Mouse (Mus musculus) megakaryocyte, embryonic 14.5 days (primary cell): ENCODE results near the gene Rnf130. TPM values are rescaled to one million over a fixed set of nuclear protein-coding genes. Genes with fewer than 3 reads are reported as not detected.

Source experiments
- H3K27me3 ChIP-seq: replicated peaks from 2 replicates; pipeline ENCODE3; 2012; ENCODE audit warnings: inconsistent platforms
- H3K36me3 ChIP-seq: replicated peaks from 2 replicates; pipeline ENCODE3; 2012; ENCODE audit warnings: low read length, inconsistent platforms, mixed read lengths
- H3K4me1 ChIP-seq: 2 replicates; pipeline ENCODE4 v1.6.1; 2012; ENCODE audit warnings: inconsistent platforms
- H3K4me3 ChIP-seq: replicated peaks from 2 replicates; pipeline ENCODE3; 2012; ENCODE audit warnings: moderate library complexity, mild to moderate bottlenecking, inconsistent platforms
- H3K9me3 ChIP-seq: 2 replicates; pipeline ENCODE4 v1.6.1; 2012; ENCODE audit warnings: inconsistent platforms
- FLI1 ChIP-seq: IDR thresholded peaks from 2 replicates; pipeline ENCODE4 v1.6.1; 2012; ENCODE audit warnings: low read length, inconsistent platforms, mixed read lengths
- GATA1 ChIP-seq: IDR thresholded peaks from 3 replicates; pipeline ENCODE4 v1.6.1; 2012; ENCODE audit warnings: mixed read lengths, low read length, inconsistent platforms, borderline replicate concordance
- polyA plus RNA-seq: library from polyadenylated mRNA; stranded (reverse); fragments of >175 nt; gene quantifications from 2 replicates; pipeline ENCODE4 v1.2.3, GENCODE M21; 2012; ENCODE audit warnings: low replicate concordance; ENCODE audit not compliant: insufficient read depth

Rnf130 gene
- polyA plus RNA-seq, 1 experiment: 25.1 TPM

GRCm38 (mm10) chr11:50134136-50134859 lies 109.2 kb downstream of the Rnf130 start:
- peak overlapping the region; percentile 70 for H3K4me3 ChIP-seq
- TF ChIP-seq FLI1: no peak
- TF ChIP-seq GATA1: no peak
- H3K4me1 ChIP-seq: peaks cover 63% of the 10 kb centered on the region

GRCm38 (mm10) chr11:50138206-50138822 lies 113.2 kb downstream of the Rnf130 start:
- peaks cover 84% of the 10 kb centered on the region for H3K36me3 ChIP-seq
- H3K4me3 ChIP-seq: no peak overlapping the region

More at GRCm38 (mm10) chr11:50134136-50134859, 109.2 kb downstream of the Rnf130 start:
- Histone ChIP-seq H3K36me3 (peaks cover 47% of the 10 kb centered on the region), H3K9me3 (no peaks in the 10 kb centered on the region), H3K27me3 (no peaks in the 10 kb centered on the region)

DNA sequence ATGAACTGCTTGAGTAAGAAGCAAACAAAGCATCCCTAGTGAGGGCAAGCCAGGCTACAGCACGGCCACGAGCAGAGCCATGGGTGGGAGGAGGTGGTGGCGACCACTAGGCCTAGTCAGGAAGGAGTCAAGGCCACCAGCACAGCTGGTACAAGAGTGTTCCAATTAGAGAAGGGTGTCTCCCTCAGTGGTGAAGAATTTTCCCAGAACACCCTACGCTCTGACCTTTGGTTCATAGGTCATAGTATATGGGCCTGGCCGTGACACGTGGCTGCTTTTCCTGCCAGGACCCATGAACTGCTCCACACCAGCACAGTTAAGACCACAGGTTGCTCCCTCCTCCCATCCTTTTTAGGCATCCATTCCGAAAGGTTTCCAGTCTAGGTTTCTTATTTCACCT lies 114.4 kb downstream of the Rnf130 start:
- Histone ChIP-seq H3K27me3 (no peaks in the 10 kb centered on the region), H3K9me3 (no peaks in the 10 kb centered on the region), H3K4me1 (peaks cover 24% of the 10 kb centered on the region), H3K4me3 (no peak overlapping the region), H3K36me3 (peaks cover 93% of the 10 kb centered on the region)
- TF ChIP-seq GATA1: no peak

More at GRCm38 (mm10) chr11:50138206-50138822, 113.2 kb downstream of the Rnf130 start:
- H3K27me3 ChIP-seq: no peaks in the 10 kb centered on the region
- no peaks in the 10 kb centered on the region for H3K9me3 ChIP-seq
- peaks cover 36% of the 10 kb centered on the region for H3K4me1 ChIP-seq
- TF ChIP-seq GATA1 (no peak), FLI1 (no peak)

DNA sequence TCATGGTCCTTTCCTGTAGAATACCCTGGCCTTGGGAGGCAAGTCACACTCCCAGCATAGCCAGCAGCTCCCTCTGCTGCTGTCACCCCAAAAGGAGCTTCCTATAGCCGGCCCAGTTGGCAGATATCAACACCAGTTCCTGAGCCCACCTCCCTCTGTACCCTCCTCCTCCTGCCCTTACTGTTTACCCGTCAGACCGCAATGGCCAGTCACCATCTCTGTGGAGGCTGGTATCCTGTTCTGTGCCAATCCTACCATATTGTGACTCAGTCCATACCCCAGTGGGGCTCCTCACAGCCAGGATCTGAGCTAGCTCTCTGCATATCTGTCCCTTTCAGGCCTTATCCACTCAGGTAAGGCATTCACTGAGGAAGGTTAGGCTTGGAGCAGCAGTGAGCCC lies 120.4 kb downstream of the Rnf130 start:
- Histone ChIP-seq H3K27me3 (no peaks in the 10 kb centered on the region), H3K36me3 (peaks cover 94% of the 10 kb centered on the region), H3K4me1 (peaks cover 10% of the 10 kb centered on the region; the same call in 1 of the 2 replicates), H3K4me3 (no peak overlapping the region), H3K9me3 (no peaks in the 10 kb centered on the region)
- TF ChIP-seq GATA1 (no peak), FLI1 (no peak)

DNA sequence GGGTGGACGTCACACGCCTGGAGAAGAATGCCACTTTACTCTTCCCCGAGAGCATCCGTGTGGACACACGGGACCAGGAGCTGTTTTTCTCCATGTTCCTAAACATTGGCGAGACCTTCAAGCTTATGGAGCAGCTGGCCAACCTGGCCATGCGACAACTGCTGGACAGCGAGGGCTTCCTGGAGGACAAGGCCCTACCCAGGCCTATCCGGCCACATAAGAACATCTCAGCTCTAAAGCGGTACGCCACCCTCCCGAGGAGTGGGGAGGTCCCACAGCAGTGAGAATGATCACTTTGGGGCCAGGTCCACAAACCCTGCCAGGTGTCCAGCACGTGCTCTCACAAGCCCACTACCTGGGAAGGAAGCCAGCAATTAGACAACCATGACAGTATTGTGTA lies 121.0 kb downstream of the Rnf130 start:
- Histone ChIP-seq H3K4me3 (no peak overlapping the region), H3K9me3 (no peaks in the 10 kb centered on the region), H3K27me3 (no peaks in the 10 kb centered on the region), H3K4me1 (peaks cover 10% of the 10 kb centered on the region; the same call in 1 of the 2 replicates), H3K36me3 (peaks cover 94% of the 10 kb centered on the region)
- TF ChIP-seq FLI1: no peak
- no peak for TF ChIP-seq GATA1

DNA sequence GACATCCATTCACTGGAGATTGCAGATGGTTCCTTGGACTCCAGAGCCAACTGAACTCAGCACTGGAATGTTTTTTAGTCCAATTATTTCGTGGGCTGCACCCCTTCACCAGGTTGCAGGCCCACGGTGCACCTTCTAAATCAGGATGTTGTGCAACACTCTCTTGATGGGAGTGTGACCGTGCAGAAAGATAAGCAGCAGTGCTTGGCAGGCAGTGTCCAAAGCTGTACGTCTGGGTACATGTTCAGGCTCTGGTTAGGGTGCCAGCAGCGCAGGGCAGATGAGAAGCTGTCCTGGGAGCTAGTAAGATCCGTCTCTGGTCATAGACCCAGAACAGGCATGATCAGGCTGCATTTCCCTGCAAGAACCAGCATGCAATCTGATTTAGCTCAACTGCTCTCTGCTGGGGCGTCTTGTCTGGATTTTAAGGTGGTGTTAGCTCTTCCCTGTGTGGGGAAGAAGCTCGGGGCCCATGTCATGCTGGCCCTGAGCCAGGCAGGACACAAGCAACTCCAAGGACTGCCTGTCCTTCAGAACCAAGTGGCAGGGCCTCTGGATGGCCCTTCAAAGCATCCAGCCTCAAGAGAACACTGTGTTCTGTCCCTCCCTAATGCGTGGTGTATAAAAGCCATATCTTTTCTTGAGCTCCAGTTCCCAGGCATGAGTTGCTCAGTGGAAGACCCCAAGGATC lies 122.3 kb downstream of the Rnf130 start:
- peaks cover 10% of the 10 kb centered on the region; the same call in 1 of the 2 replicates for H3K4me1 ChIP-seq
- peaks cover 94% of the 10 kb centered on the region for H3K36me3 ChIP-seq
- H3K9me3 ChIP-seq: no peaks in the 10 kb centered on the region
- no peaks in the 10 kb centered on the region for H3K27me3 ChIP-seq
- TF ChIP-seq FLI1 (no peak), GATA1 (no peak)
- no peak overlapping the region for H3K4me3 ChIP-seq

GRCm38 (mm10) chr11:50147958-50148476 lies 122.9 kb downstream of the Rnf130 start:
- Histone ChIP-seq H3K36me3 (peaks cover 94% of the 10 kb centered on the region), H3K4me1 (peaks cover 10% of the 10 kb centered on the region; the same call in 1 of the 2 replicates), H3K27me3 (no peaks in the 10 kb centered on the region), H3K4me3 (no peak overlapping the region), H3K9me3 (no peaks in the 10 kb centered on the region)
- TF ChIP-seq GATA1: no peak
- TF ChIP-seq FLI1: no peak

DNA sequence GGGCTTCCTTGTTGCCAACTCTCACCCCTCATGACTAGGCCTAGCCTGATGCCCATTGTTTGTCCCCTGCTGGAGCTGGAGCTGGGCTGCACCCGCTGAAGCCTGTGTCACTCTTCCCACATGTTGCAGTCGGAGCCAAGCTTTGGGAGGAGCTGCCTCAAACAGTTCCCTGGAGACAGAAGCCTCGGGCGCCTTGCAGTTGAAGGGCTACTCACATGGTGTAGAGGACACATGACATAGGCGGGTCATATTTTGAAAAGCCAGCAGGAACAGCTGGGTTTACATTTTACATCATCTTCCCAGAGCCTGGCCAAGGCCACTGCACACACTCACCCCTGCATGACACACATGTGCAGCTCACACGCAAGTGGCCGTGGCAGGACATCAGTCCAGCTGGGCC lies 124.1 kb downstream of the Rnf130 start:
- no peaks in the 10 kb centered on the region for H3K9me3 ChIP-seq
- TF ChIP-seq GATA1 (no peak), FLI1 (no peak)
- H3K4me1 ChIP-seq: peaks cover 10% of the 10 kb centered on the region; the same call in 1 of the 2 replicates
- H3K4me3 ChIP-seq: no peak overlapping the region
- H3K36me3 ChIP-seq: peaks cover 95% of the 10 kb centered on the region
- no peaks in the 10 kb centered on the region for H3K27me3 ChIP-seq

DNA sequence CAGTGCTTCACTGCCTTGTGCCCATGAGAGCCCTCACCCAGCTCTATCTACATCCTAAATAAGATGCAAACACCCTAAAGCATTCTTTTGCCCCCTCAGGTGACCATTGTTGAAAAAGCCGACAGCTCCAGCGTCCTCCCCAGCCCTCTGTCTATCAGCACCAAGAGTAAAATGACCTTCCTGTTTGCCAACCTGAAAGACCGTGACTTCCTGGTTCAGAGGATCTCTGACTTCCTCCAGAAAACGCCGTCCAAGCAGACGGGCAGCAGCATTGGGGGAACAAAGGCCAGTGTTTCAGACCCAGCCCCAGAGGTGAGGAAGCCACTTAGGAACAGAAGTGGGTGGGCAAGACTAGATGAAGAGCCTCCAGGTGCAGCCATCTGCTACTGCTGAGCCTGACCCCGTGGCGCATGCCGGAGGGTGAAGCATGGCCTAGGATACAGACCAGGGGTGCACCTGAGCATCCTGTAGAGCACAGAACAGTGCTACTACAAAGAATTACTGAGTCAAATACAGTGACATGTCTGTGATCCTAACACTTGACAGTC lies 124.5 kb downstream of the Rnf130 start:
- TF ChIP-seq GATA1: no peak
- TF ChIP-seq FLI1: no peak
- no peaks in the 10 kb centered on the region for H3K9me3 ChIP-seq
- peaks cover 10% of the 10 kb centered on the region; the same call in 1 of the 2 replicates for H3K4me1 ChIP-seq
- H3K36me3 ChIP-seq: peaks cover 98% of the 10 kb centered on the region
- H3K27me3 ChIP-seq: no peaks in the 10 kb centered on the region
- no peak overlapping the region for H3K4me3 ChIP-seq
